Mouse (Mus musculus): ENCODE measurements around the gene Asic2.

The Asic2 gene

GRCm38 (mm10) chr11:81508385-81509233 lies 459.6 kb downstream of the Asic2 start:
- peak in 1 of 2 experiments; percentile 4 for DNase-seq

- no peak for DNase-seq
These were observed 463.3 kb downstream of the Asic2 start for GRCm38 (mm10) chr11:81504791-81505430.

GRCm38 (mm10) chr11:81501473-81502246 lies 466.6 kb downstream of the Asic2 start:
- no peak for DNase-seq

- DNase-seq = no peak
These were observed 469.3 kb downstream of the Asic2 start for GRCm38 (mm10) chr11:81498990-81499389.

GRCm38 (mm10) chr11:81497652-81498391 lies 470.4 kb downstream of the Asic2 start:
- DNase-seq = no peak

GRCm38 (mm10) chr11:81496446-81496845 lies 471.8 kb downstream of the Asic2 start:
- DNase-seq = no peak

- DNase-seq = no peak
These were observed 475.9 kb downstream of the Asic2 start for GRCm38 (mm10) chr11:81492351-81492750.

GRCm38 (mm10) chr11:81489144-81489735 lies 479.0 kb downstream of the Asic2 start:
- no peak for DNase-seq

- no peak for DNase-seq
These were observed 479.6 kb downstream of the Asic2 start for GRCm38 (mm10) chr11:81488681-81489080.

- peak in 1 of 2 experiments; percentile 3 for DNase-seq
These were observed 481.9 kb downstream of the Asic2 start for GRCm38 (mm10) chr11:81486265-81486940.

GRCm38 (mm10) chr11:81481198-81481597 lies 487.1 kb downstream of the Asic2 start:
- DNase-seq = peak in 1 of 2 experiments; percentile 2

- peak in 1 of 2 experiments; percentile 23 for DNase-seq
These were observed 492.0 kb downstream of the Asic2 start for GRCm38 (mm10) chr11:81476231-81476630.

- peak; percentile 18 to 41 for DNase-seq
These were observed 494.1 kb downstream of the Asic2 start for GRCm38 (mm10) chr11:81474121-81474520.

- peak; percentile 45 to 62 for DNase-seq
These were observed 506.1 kb downstream of the Asic2 start for GRCm38 (mm10) chr11:81462199-81462598.

- DNase-seq = no peak
These were observed 506.5 kb downstream of the Asic2 start for GRCm38 (mm10) chr11:81461748-81462147.

GRCm38 (mm10) chr11:81454921-81455320 lies 513.3 kb downstream of the Asic2 start:
- DNase-seq = peak; percentile 35 to 45

- no peak for DNase-seq
These were observed 514.1 kb downstream of the Asic2 start for GRCm38 (mm10) chr11:81454111-81454510.

GRCm38 (mm10) chr11:81449271-81449705 lies 519.0 kb downstream of the Asic2 start:
- peak in 1 of 2 experiments; percentile 4 for DNase-seq

GRCm38 (mm10) chr11:81446347-81446746 lies 521.9 kb downstream of the Asic2 start:
- DNase-seq = no peak

GRCm38 (mm10) chr11:81426857-81427256 lies 541.4 kb downstream of the Asic2 start:
- DNase-seq = peak in 1 of 2 experiments; percentile 34

- DNase-seq = no peak
These were observed 549.1 kb downstream of the Asic2 start for GRCm38 (mm10) chr11:81419112-81419511.

All from kidney, postnatal 25 days (tissue).